22 mouse cellular contexts compared by ENCODE assay signal in genomic region chr3:144170539-144170938, GRCm38 (mm10).
"Had no signal": no experiment of that assay in that cellular context is flagged by ENCODE, and none has a peak within 500 bp of the region (broad histone marks: within the 10 kb centered on the region; RNA-seq: fewer than 3 reads in every experiment).

No protein-coding gene starts in this region.

- H3K36me3 ChIP-seq: limb, embryonic 10.5 days; limb, embryonic 13.5 days; liver, embryonic 12.5 days; liver, embryonic 15.5 days; lung, embryonic 15.5 days; midbrain, embryonic 10.5 days; midbrain, embryonic 13.5 days had no signal

- H3K27me3 ChIP-seq: limb, embryonic 13.5 days; liver, embryonic 12.5 days; liver, embryonic 15.5 days; lung, embryonic 15.5 days; megakaryocyte, embryonic 14.5 days; midbrain, embryonic 13.5 days had no signal

- H3K4me1 ChIP-seq: liver, embryonic 12.5 days; liver, embryonic 15.5 days; lung, embryonic 15.5 days; midbrain, embryonic 10.5 days; midbrain, embryonic 13.5 days had no signal

- DNase-seq: kidney, adult 8-10 months; kidney, postnatal 25 days; layer of hippocampus, adult 9-11 months; liver; lung, adult 18-20 months; lung, postnatal 14 days; lung, postnatal 4 days; thymus, adult 2 months; thymus, postnatal 14 days; thymus, postnatal 4 days had no signal

- H3K4me3 ChIP-seq: layer of hippocampus, adult 2 months; limb, embryonic 10.5 days; limb, embryonic 13.5 days; liver, embryonic 12.5 days; liver, embryonic 15.5 days; lung, embryonic 15.5 days; megakaryocyte, embryonic 14.5 days; midbrain, embryonic 10.5 days; midbrain, embryonic 13.5 days had no signal

- ATAC-seq: liver, embryonic 12.5 days; midbrain, embryonic 13.5 days; midbrain, embryonic 16.5 days had no signal

- H3K9ac ChIP-seq: limb, embryonic 13.5 days; liver, embryonic 12.5 days; liver, embryonic 15.5 days; lung, embryonic 15.5 days; midbrain, embryonic 13.5 days had no signal

- H3K9me3 ChIP-seq: limb, embryonic 10.5 days; limb, embryonic 13.5 days; liver, embryonic 12.5 days; liver, embryonic 15.5 days; lung, embryonic 15.5 days; midbrain, embryonic 10.5 days; midbrain, embryonic 13.5 days had no signal

- H3K4me2 ChIP-seq: limb, embryonic 13.5 days; liver, embryonic 12.5 days; liver, embryonic 15.5 days; lung, embryonic 15.5 days; midbrain, embryonic 13.5 days had no signal

- H3K27ac ChIP-seq: kidney, postnatal 0 days; layer of hippocampus, adult 2 months; limb, embryonic 10.5 days; limb, embryonic 13.5 days; liver, embryonic 12.5 days; liver, embryonic 15.5 days; lung, embryonic 15.5 days; midbrain, embryonic 10.5 days; midbrain, embryonic 13.5 days; stomach, postnatal 0 days had no signal
